Mouse (Mus musculus) spleen, postnatal 10 days (tissue): ENCODE measurements around the gene Fam90a1a.
"Not testable (repeated sequence)": the region's sequence is repeated elsewhere in the genome, so short reads cannot be mapped to it uniquely, and the experiment has no call there.

Source experiments
- DNase-seq, 2 experiments: peaks; one replicate each; pipeline ENCODE4 v3.0.0; 2021 to 2022; ENCODE audit warnings: low spot score in 2 of 2

The Fam90a1a gene

GRCm38 (mm10) chr8:21958414-21958813 lies at the start of gene Fam90a1a:
Fam90a1a (plus strand) TSS chr8:21958714.
- DNase-seq, result no peak

GRCm38 (mm10) chr8:21911931-21912330 lies 46.6 kb upstream of the Fam90a1a start:
- no peak for DNase-seq

- no peak for DNase-seq
Observed at GRCm38 (mm10) chr8:21912554-21912953, 46.0 kb upstream of the Fam90a1a start.

- no peak for DNase-seq
Observed at GRCm38 (mm10) chr8:21915625-21916024, 42.9 kb upstream of the Fam90a1a start.

GRCm38 (mm10) chr8:21930754-21931153 lies 27.8 kb upstream of the Fam90a1a start:
- DNase-seq, result not testable (repeated sequence)

- no peak for DNase-seq
Observed at GRCm38 (mm10) chr8:21932610-21933009, 25.9 kb upstream of the Fam90a1a start, which contains the start of gene Defb15. Defb15 (minus strand) TSS chr8:21932710.

GRCm38 (mm10) chr8:21938052-21938451 lies 20.5 kb upstream of the Fam90a1a start, which contains the start of gene Defb35:
Defb35 (plus strand) TSS chr8:21938352.
- DNase-seq, result not testable (repeated sequence)

- DNase-seq, result no peak
Observed at GRCm38 (mm10) chr8:21946462-21946861, 12.1 kb upstream of the Fam90a1a start, which contains the start of gene Defb13. Defb13 (plus strand) TSS chr8:21946762.

GRCm38 (mm10) chr8:21947311-21948017 lies 11.1 kb upstream of the Fam90a1a start:
- DNase-seq, result no peak

- peak; percentile 4 to 44 for DNase-seq
Observed at GRCm38 (mm10) chr8:21955321-21955720, 3.2 kb upstream of the Fam90a1a start.

GRCm38 (mm10) chr8:21956336-21956735 lies 2.2 kb upstream of the Fam90a1a start:
- no peak for DNase-seq

GRCm38 (mm10) chr8:21966646-21967045 lies 8.1 kb downstream of the Fam90a1a start:
- no peak for DNase-seq

- DNase-seq, result no peak
Observed at GRCm38 (mm10) chr8:21969475-21969874, 11.0 kb downstream of the Fam90a1a start, which contains the start of gene Ccdc70. Ccdc70 (plus strand) TSS chr8:21969775.

- DNase-seq, result no peak
Observed at GRCm38 (mm10) chr8:21978193-21978592, 19.7 kb downstream of the Fam90a1a start.

GRCm38 (mm10) chr8:21981664-21982337 lies 23.3 kb downstream of the Fam90a1a start:
- DNase-seq, result no peak

- DNase-seq, result peak in 1 of 2 experiments; percentile 26
Observed at GRCm38 (mm10) chr8:21992184-21992583, 33.7 kb downstream of the Fam90a1a start.

- DNase-seq, result no peak
Observed at GRCm38 (mm10) chr8:21995181-21995580, 36.7 kb downstream of the Fam90a1a start.

GRCm38 (mm10) chr8:22004750-22005522 lies 46.4 kb downstream of the Fam90a1a start:
- no peak for DNase-seq

GRCm38 (mm10) chr8:22006423-22006822 lies 47.9 kb downstream of the Fam90a1a start:
- no peak for DNase-seq

GRCm38 (mm10) chr8:22009403-22009802 lies 50.9 kb downstream of the Fam90a1a start:
- DNase-seq, result no peak

- no peak for DNase-seq
Observed at GRCm38 (mm10) chr8:22013034-22013707, 54.7 kb downstream of the Fam90a1a start.
